Mouse (Mus musculus) brain, embryonic 18.5 days (tissue): ENCODE results near the gene Grap.

ENCODE experiments used
- DNase-seq: peaks from one replicate; pipeline ENCODE4 v3.0.0-alpha.2; 2012; ENCODE audit warnings: low read depth, low spot score

The Grap gene

GRCm38 (mm10) chr11:61679091-61679866 is 26.2 kb downstream of the Grap start:
- DNase-seq = no peak

- no peak for DNase-seq
Observed at GRCm38 (mm10) chr11:61683907-61684731, 31.1 kb downstream of the Grap start, which contains the start of gene Fam83g. Gene Fam83g, plus strand, starts transcription at chr11:61684091.

GRCm38 (mm10) chr11:61685119-61685725 is 32.2 kb downstream of the Grap start:
- no peak for DNase-seq

GRCm38 (mm10) chr11:61686141-61686540 is 33.1 kb downstream of the Grap start:
- DNase-seq = no peak

- DNase-seq = no peak
Observed at GRCm38 (mm10) chr11:61686906-61687453, 33.9 kb downstream of the Grap start.

- no peak for DNase-seq
Observed at GRCm38 (mm10) chr11:61687595-61687994, 34.5 kb downstream of the Grap start.

- DNase-seq = no peak
Observed at GRCm38 (mm10) chr11:61692996-61693395, 39.9 kb downstream of the Grap start.

- DNase-seq = no peak
Observed at GRCm38 (mm10) chr11:61698852-61699251, 45.8 kb downstream of the Grap start.

GRCm38 (mm10) chr11:61699460-61699859 is 46.4 kb downstream of the Grap start:
- no peak for DNase-seq

GRCm38 (mm10) chr11:61699933-61700332 is 46.9 kb downstream of the Grap start:
- no peak for DNase-seq

GRCm38 (mm10) chr11:61701696-61702095 is 48.6 kb downstream of the Grap start:
- no peak for DNase-seq

- no peak for DNase-seq
Observed at GRCm38 (mm10) chr11:61702494-61702893, 49.4 kb downstream of the Grap start.

GRCm38 (mm10) chr11:61705581-61705980 is 52.5 kb downstream of the Grap start:
- DNase-seq = no peak

- DNase-seq = no peak
Observed at GRCm38 (mm10) chr11:61706232-61706631, 53.2 kb downstream of the Grap start.

- DNase-seq = no peak
Observed at GRCm38 (mm10) chr11:61708928-61709327, 55.9 kb downstream of the Grap start.

- no peak for DNase-seq
Observed at GRCm38 (mm10) chr11:61713157-61713855, 60.2 kb downstream of the Grap start.

GRCm38 (mm10) chr11:61714346-61715117 is 61.5 kb downstream of the Grap start:
- peak; percentile 56 for DNase-seq

- DNase-seq = no peak
Observed at GRCm38 (mm10) chr11:61715130-61715529, 62.1 kb downstream of the Grap start.

- no peak for DNase-seq
Observed at GRCm38 (mm10) chr11:61717990-61718389, 64.9 kb downstream of the Grap start.

GRCm38 (mm10) chr11:61719387-61719786 is 66.3 kb downstream of the Grap start:
- DNase-seq = no peak

- DNase-seq = no peak
Observed at GRCm38 (mm10) chr11:61719826-61720225, 66.8 kb downstream of the Grap start.
